Mouse (Mus musculus): ENCODE results near the gene Abhd12b. TPM values are rescaled to one million over a fixed set of nuclear protein-coding genes. Genes with fewer than 3 reads are reported as not detected.
A peak's percentile ranks its signal among the peaks of the same experiment; 100 is the strongest.

Gene Abhd12b
- polyA plus RNA-seq, 1 experiment = 0.33 TPM

DNA sequence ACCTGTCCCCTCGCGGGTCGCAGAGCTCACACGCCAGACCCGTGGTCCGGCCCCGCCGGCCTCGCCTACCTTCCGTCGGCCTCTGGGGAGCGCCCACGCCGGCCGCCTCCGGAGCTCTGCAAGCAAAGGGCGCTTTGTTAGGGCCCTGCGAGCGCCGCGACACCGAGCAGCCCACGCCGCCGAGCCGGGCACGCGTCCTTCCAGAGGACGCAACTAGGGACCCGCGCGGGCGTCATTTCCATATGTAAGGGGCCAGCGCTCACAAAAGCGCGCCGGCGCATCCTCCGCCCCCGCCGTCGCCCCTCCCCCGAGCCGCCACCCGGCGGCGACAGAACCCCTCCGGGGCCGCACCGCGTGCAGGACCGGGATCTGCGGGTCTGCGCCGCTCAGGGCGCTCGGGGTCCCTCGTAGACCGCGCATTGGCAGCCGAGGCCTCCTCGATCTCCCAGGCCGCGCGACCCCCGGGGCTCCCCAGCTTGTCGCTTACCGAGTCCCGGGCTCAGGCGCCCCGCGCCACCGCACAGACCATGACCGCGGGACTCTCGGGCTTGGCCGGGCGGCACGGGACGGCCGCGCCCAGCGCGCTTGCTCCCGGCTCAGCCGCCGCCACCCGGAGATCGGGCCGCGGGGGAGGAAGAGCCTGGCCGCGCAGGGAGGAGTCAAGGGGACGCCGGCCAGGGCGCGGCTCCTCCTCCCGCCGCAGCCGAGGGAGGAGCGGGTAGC is 42.4 kb upstream of the Abhd12b start:
- H3K27ac ChIP-seq (ENCODE audit: insufficient read depth, low read length) = peak overlapping the region; percentile 98
- peak overlapping the region; percentile 88 for H3K4me3 ChIP-seq (ENCODE audit: insufficient read depth, low read length)
- TF ChIP-seq POLR2A (IDR thresholded peaks at IDR 0.05; ENCODE audit: extremely low read depth, insufficient read depth, low read length) = 0 out of 2 replicates have a peak, but pooled peaks have one; percentile 8
- TF ChIP-seq CTCF (IDR thresholded peaks at IDR 0.05; ENCODE audit: extremely low read depth, insufficient read depth, low read length) = no peak
- peaks cover 9% of the 10 kb centered on the region for H3K4me1 ChIP-seq (ENCODE audit: control insufficient read depth, insufficient read depth, low read length)

DNA sequence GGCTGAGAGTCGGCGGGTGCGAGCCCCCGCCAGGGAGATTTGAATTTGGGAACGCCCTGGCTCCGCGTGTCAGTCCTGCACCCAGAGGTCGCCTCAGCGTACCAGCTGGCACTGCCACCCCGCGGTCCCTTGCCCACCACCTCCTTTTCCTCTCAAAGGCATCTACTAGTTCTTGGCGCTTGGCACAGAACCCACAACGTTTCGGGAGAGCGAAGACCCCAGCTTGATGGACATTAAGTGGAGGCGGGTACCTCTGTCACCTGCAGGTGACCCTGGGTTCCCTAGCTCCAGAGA is 41.9 kb upstream of the Abhd12b start:
- TF ChIP-seq POLR2A (IDR thresholded peaks at IDR 0.05; ENCODE audit: extremely low read depth, insufficient read depth, low read length) = no peak
- no peak for TF ChIP-seq CTCF (IDR thresholded peaks at IDR 0.05; ENCODE audit: extremely low read depth, insufficient read depth, low read length)
- Histone ChIP-seq H3K27ac (ENCODE audit: insufficient read depth, low read length) (peak overlapping the region; percentile 98; the same call in 1 of the 2 replicates), H3K4me1 (ENCODE audit: control insufficient read depth, insufficient read depth, low read length) (peaks cover 7% of the 10 kb centered on the region), H3K4me3 (ENCODE audit: insufficient read depth, low read length) (peak overlapping the region; percentile 88)

DNA sequence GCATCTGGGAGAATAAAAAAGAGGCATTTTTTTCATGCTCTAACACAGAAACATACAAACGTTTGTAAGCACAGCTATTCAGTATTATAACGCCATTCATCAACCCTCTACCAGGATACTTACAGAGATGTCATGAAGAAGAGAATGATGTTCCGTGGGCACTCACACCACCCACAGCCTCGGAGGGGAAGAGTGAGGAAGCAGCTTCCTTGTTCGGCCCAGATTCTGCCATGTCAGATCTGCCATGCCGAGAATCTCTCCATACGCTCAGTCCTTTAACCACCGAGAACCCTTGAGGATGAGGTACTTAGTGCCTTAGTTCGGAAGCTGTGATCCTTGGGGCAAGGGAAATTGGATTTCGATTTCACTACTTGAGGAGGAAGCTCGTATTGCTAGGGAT is 40.6 kb upstream of the Abhd12b start, which contains the start of gene Nin:
TSS of gene Nin (minus strand) at position 367 of the 400 bp plus-strand sequence.
- no peak for TF ChIP-seq CTCF (IDR thresholded peaks at IDR 0.05; ENCODE audit: extremely low read depth, insufficient read depth, low read length)
- TF ChIP-seq POLR2A (IDR thresholded peaks at IDR 0.05; ENCODE audit: extremely low read depth, insufficient read depth, low read length) = no peak
- Histone ChIP-seq H3K4me1 (ENCODE audit: control insufficient read depth, insufficient read depth, low read length) (no peaks in the 10 kb centered on the region), H3K27ac (ENCODE audit: insufficient read depth, low read length) (0 out of 2 replicates have a peak within 1 kb of the TSS, but pooled peaks have one; percentile 15), H3K4me3 (ENCODE audit: insufficient read depth, low read length) (peak within 1 kb of the TSS; percentile 88)

DNA sequence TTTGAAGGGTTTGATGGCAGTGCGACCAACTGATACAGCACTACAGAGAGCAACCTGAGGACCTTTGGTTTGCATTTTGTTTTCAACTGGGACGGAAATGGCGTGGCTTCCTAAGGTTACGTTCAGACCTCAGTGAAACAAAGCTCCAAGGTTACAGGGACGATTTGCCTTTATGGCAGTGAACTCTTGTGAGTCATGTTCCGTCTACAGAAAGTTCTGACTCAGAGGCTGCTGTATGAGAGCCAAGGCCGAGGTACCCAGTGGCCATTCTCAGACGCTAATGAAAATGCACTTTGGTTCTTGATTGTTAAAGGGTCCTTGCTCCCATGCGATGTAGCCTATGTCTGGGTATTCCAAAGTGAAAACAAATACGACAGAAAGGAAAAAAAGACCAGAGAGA is 36.8 kb upstream of the Abhd12b start:
- TF ChIP-seq POLR2A (IDR thresholded peaks at IDR 0.05; ENCODE audit: extremely low read depth, insufficient read depth, low read length) (no peak), CTCF (IDR thresholded peaks at IDR 0.05; ENCODE audit: extremely low read depth, insufficient read depth, low read length) (no peak)
- Histone ChIP-seq H3K27ac (ENCODE audit: insufficient read depth, low read length) (no peak overlapping the region), H3K4me3 (ENCODE audit: insufficient read depth, low read length) (no peak overlapping the region), H3K4me1 (ENCODE audit: control insufficient read depth, insufficient read depth, low read length) (peaks cover 3% of the 10 kb centered on the region; the same call in 1 of the 2 replicates)

DNA sequence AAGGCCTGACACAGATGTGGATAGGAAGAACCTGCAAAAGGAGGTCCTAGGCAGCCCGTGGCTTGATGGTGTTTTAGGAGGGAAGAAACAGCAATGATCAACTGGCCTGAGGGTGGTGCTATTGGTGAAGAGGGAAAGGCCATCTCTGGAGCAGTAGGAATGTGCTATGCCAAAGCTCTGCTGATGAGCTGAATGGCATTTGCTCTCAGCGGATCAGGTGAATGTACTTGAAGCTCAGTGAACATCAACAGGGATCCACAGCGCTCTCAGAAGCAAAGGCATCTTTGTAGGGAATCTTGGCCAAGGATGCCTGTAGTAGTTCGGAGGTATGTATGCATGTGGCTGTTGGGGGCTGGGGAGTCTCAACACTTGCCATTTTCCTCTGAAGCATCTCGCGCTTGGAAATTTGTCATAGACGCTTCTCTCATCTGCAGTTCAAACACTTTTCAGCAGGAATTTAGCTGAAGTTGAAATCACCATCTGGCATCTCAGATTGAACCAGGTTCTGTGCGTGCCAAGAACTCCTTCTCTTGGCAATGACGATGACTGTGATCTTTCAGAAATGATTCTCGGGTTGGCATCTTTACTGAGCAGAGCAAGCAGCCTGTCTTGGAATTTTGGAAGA is 35.1 kb upstream of the Abhd12b start:
- Histone ChIP-seq H3K4me1 (ENCODE audit: control insufficient read depth, insufficient read depth, low read length) (peaks cover 3% of the 10 kb centered on the region; the same call in 1 of the 2 replicates), H3K27ac (ENCODE audit: insufficient read depth, low read length) (no peak overlapping the region), H3K4me3 (ENCODE audit: insufficient read depth, low read length) (no peak overlapping the region)
- TF ChIP-seq POLR2A (IDR thresholded peaks at IDR 0.05; ENCODE audit: extremely low read depth, insufficient read depth, low read length) (no peak), CTCF (IDR thresholded peaks at IDR 0.05; ENCODE audit: extremely low read depth, insufficient read depth, low read length) (peak; percentile 29; the same call in 1 of the 2 replicates)

DNA sequence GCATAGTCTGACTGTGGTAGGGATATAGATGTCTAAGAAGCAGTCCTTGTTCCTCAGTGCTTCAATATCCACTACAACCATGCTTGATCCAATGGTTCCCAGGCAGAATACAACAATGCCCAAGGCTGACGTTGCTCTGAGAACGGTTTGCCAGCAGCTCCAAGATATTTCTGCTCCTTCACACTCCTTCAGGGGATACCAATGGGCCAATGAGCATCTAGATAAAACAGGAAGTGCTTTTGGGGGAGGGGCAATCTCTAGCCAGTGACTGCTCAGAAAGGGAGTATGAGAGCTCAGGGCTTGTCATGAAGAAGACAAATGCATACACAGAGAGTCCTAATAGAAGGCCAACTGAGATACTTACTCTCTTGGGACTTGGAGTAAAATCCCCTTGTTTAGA is 34.4 kb upstream of the Abhd12b start:
- Histone ChIP-seq H3K4me1 (ENCODE audit: control insufficient read depth, insufficient read depth, low read length) (peaks cover 3% of the 10 kb centered on the region; the same call in 1 of the 2 replicates), H3K4me3 (ENCODE audit: insufficient read depth, low read length) (no peak overlapping the region), H3K27ac (ENCODE audit: insufficient read depth, low read length) (no peak overlapping the region)
- no peak for TF ChIP-seq CTCF (IDR thresholded peaks at IDR 0.05; ENCODE audit: extremely low read depth, insufficient read depth, low read length)
- no peak for TF ChIP-seq POLR2A (IDR thresholded peaks at IDR 0.05; ENCODE audit: extremely low read depth, insufficient read depth, low read length)

DNA sequence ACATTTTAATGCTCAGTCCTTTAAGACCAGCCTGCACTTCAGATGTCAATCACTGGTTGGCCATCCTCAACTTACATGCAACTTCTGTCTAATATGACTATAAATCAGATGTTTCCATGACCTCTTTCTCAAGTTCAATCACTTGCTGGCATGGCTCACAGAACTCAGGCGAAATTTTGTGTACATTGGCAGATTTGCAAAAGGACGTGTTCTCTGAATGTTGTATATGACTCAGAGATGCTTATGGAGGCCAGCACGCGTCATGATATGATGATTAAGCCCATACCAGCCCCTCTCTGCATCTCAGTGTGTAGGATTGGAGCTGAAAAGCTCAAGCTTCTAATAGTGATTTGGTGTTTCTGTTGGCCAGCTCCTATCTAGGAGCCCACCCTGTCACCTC is 27.3 kb upstream of the Abhd12b start:
- no peak overlapping the region for H3K27ac ChIP-seq (ENCODE audit: insufficient read depth, low read length)
- peaks cover 2% of the 10 kb centered on the region; the same call in 1 of the 2 replicates for H3K4me1 ChIP-seq (ENCODE audit: control insufficient read depth, insufficient read depth, low read length)
- no peak for TF ChIP-seq CTCF (IDR thresholded peaks at IDR 0.05; ENCODE audit: extremely low read depth, insufficient read depth, low read length)
- TF ChIP-seq POLR2A (IDR thresholded peaks at IDR 0.05; ENCODE audit: extremely low read depth, insufficient read depth, low read length) = no peak
- no peak overlapping the region for H3K4me3 ChIP-seq (ENCODE audit: insufficient read depth, low read length)

DNA sequence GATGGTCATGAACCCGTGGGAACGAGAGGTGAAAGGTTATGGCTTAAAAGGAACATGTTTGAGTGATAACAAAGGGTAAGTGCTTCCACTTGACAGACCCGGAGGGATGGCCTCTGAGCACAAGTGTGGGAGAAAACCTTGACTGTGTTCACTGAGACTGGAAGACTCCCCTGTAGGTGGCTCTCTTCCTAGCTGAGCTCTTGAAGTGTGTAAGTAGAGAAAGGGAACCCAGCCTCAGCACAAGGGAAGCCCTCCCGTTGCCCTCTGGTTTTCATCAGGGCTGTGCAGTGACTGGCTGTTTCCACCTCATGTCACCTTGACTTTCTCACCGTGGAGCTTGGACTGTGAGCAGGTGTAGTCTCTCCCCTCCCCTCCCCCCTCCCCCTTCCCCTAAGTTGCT is 24.8 kb upstream of the Abhd12b start:
- H3K4me3 ChIP-seq (ENCODE audit: insufficient read depth, low read length) = no peak overlapping the region
- no peak for TF ChIP-seq POLR2A (IDR thresholded peaks at IDR 0.05; ENCODE audit: extremely low read depth, insufficient read depth, low read length)
- no peak for TF ChIP-seq CTCF (IDR thresholded peaks at IDR 0.05; ENCODE audit: extremely low read depth, insufficient read depth, low read length)
- no peak overlapping the region for H3K27ac ChIP-seq (ENCODE audit: insufficient read depth, low read length)
- peaks cover 2% of the 10 kb centered on the region; the same call in 1 of the 2 replicates for H3K4me1 ChIP-seq (ENCODE audit: control insufficient read depth, insufficient read depth, low read length)

DNA sequence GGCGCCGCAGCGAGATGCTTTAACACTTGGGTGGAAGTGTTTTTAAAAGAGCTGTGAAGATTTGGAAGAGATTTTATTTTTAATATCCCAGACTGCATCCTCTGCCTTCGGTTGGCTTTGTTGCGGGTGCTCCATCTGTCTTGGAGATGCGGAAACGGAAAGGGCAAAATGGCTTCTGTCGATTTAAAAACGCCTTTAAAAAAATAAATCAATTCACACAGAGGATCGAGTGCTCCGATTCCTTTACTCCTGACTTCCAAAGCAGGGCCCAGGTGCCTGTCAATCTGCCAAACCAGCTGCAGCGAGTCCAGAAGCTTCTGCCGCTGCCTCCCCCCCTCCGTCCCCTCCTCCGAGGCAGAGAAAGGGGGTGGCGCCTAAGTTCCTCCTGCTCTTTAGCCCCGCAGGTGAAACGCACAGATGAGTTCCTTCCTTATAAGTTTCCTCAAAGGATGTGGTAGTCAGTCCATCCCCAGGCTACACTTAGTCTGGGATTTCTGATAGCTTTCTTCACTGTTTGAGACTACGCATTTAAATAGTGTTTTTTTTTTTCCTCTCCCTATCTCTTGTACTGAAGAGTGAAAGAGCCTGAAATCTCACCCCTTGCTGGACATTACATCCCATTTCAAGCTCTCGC is 22.8 kb upstream of the Abhd12b start:
- TF ChIP-seq CTCF (IDR thresholded peaks at IDR 0.05; ENCODE audit: extremely low read depth, insufficient read depth, low read length) (no peak), POLR2A (IDR thresholded peaks at IDR 0.05; ENCODE audit: extremely low read depth, insufficient read depth, low read length) (peak; percentile 42; the same call in 1 of the 2 replicates)
- Histone ChIP-seq H3K4me1 (ENCODE audit: control insufficient read depth, insufficient read depth, low read length) (peaks cover 2% of the 10 kb centered on the region; the same call in 1 of the 2 replicates), H3K4me3 (ENCODE audit: insufficient read depth, low read length) (peak overlapping the region; percentile 43), H3K27ac (ENCODE audit: insufficient read depth, low read length) (peak overlapping the region; percentile 71; the same call in 1 of the 2 replicates)

All from cortical plate, adult 2 months (tissue).